Mouse (Mus musculus) layer of hippocampus, postnatal 10 days (tissue): ENCODE measurements around the gene Cdk2. TPM values are rescaled to one million over a fixed set of nuclear protein-coding genes. Genes with fewer than 3 reads are reported as not detected.
"Not testable (repeated sequence)": the region's sequence is repeated elsewhere in the genome, so short reads cannot be mapped to it uniquely, and the experiment has no call there.

Experiments used
- DNase-seq, 2 experiments: peaks; one replicate each; pipeline ENCODE4 v3.0.0; 2021; ENCODE audit warnings: low spot score in 2 of 2
- long read RNA-seq: library from polyadenylated mRNA; stranded (forward); transcript quantifications from one replicate; pipeline ENCODE4 v2.0.0, GENCODE M21; 2023
- total RNA-seq, 2 experiments: library from RNA; stranded (reverse); gene quantifications; 2 replicates each; pipeline ENCODE4 v1.2.3; 2021

Gene Cdk2
- total RNA-seq: 1 to 10 TPM; 7.9 to 9.6 TPM
- long read RNA-seq, partial matches to known transcripts: 1 of 7 reads
- long read RNA-seq, other reads (novel, unspliced or antisense): 1 of 7 reads

- DNase-seq: peak; percentile 82 to 88
Observed at GRCm38 (mm10) chr10:128704491-128705316, at the start of gene Cdk2. TSS of gene Cdk2 (minus strand) at chr10:128705031.

GRCm38 (mm10) chr10:128748252-128748864 lies 43.5 kb upstream of the Cdk2 start:
- peak; percentile 76 to 80 for DNase-seq

- peak in 1 of 2 experiments; percentile 56 for DNase-seq
Observed at GRCm38 (mm10) chr10:128747646-128748251, 42.9 kb upstream of the Cdk2 start, which contains the start of gene Pym1. TSS of gene Pym1 (plus strand) at chr10:128747889.

- DNase-seq: no peak
Observed at GRCm38 (mm10) chr10:128746972-128747645, 42.3 kb upstream of the Cdk2 start.

GRCm38 (mm10) chr10:128745946-128746613 lies 41.2 kb upstream of the Cdk2 start:
- DNase-seq: no peak

- peak in 1 of 2 experiments; percentile 14 for DNase-seq
Observed at GRCm38 (mm10) chr10:128744680-128745601, 40.1 kb upstream of the Cdk2 start, which contains the start of gene Dgka. TSS of gene Dgka (minus strand) at chr10:128744855.

GRCm38 (mm10) chr10:128744211-128744610 lies 39.4 kb upstream of the Cdk2 start:
- peak in 1 of 2 experiments; percentile 13 for DNase-seq

GRCm38 (mm10) chr10:128743791-128744191 lies 39.0 kb upstream of the Cdk2 start:
- DNase-seq: peak; percentile 48 to 52

GRCm38 (mm10) chr10:128743235-128743634 lies 38.4 kb upstream of the Cdk2 start:
- DNase-seq: no peak

- DNase-seq: no peak
Observed at GRCm38 (mm10) chr10:128742616-128743015, 37.8 kb upstream of the Cdk2 start.

GRCm38 (mm10) chr10:128740296-128740695 lies 35.5 kb upstream of the Cdk2 start:
- DNase-seq: no peak

GRCm38 (mm10) chr10:128737435-128737834 lies 32.6 kb upstream of the Cdk2 start:
- DNase-seq: no peak

GRCm38 (mm10) chr10:128731992-128732391 lies 27.2 kb upstream of the Cdk2 start:
- no peak for DNase-seq

- peak; percentile 80 to 81 for DNase-seq
Observed at GRCm38 (mm10) chr10:128731002-128731433, 26.2 kb upstream of the Cdk2 start.

GRCm38 (mm10) chr10:128728059-128728458 lies 23.2 kb upstream of the Cdk2 start:
- DNase-seq: no peak

GRCm38 (mm10) chr10:128725466-128725865 lies 20.6 kb upstream of the Cdk2 start:
- not testable (repeated sequence) for DNase-seq

GRCm38 (mm10) chr10:128715559-128716537 lies 11.0 kb upstream of the Cdk2 start:
- no peak for DNase-seq

GRCm38 (mm10) chr10:128711318-128711717 lies 6.5 kb upstream of the Cdk2 start:
- not testable (repeated sequence) for DNase-seq
